Mouse (Mus musculus) liver, adult 2 months (tissue): ENCODE data around the gene Phlda1.

Source experiments
- CTCF ChIP-seq: fragments of 200-500 bp; IDR thresholded peaks from 2 replicates; pipeline ENCODE4 v1.5.1; 2011; ENCODE audit warnings: low read depth, low read length, control low read depth
- POLR2A ChIP-seq: fragments of 200-500 bp; IDR thresholded peaks from 2 replicates; pipeline ENCODE4 v1.6.1; 2011; ENCODE audit warnings: low read length, control low read depth; ENCODE audit not compliant: insufficient read depth; ENCODE audit errors: extremely low read depth

DNA sequence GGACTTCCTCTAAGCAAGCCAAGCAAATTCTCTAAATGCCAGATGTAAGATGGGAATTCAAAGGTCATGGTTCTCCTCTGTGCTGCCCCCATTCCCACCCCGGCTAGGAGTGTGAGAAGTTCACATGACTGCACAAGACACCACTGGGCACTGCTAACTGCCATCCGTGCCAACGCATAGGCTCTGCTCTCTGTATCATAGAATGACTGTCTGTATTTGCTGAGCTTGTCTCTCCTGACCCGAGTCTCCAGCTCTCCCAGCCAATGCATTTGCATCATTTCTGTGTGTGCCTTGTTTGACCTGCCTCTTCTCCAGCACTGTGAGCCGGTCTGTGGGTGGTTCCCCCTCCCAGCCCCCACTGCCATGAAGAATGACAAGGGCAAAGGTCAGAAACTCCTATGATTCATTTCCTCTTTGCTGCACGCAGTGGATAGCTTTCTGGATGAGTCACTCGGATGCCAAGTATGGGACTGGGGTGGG, 37.7 kb downstream of the Phlda1 start:
- TF ChIP-seq CTCF (no peak), POLR2A (no peak)
